Mouse (Mus musculus) liver, adult 2 months (tissue): ENCODE measurements around the gene Ckap5. TPM values are rescaled to one million over a fixed set of nuclear protein-coding genes. Genes with fewer than 3 reads are reported as not detected.
"Not testable (repeated sequence)": the region's sequence is repeated elsewhere in the genome, so short reads cannot be mapped to it uniquely, and the experiment has no call there.

Source experiments
- DNase-seq: peaks from one replicate; pipeline ENCODE4 v3.0.0-alpha.2; 2011; ENCODE audit warnings: low read depth, low spot score; ENCODE audit errors: extremely low read depth
- H3K27ac ChIP-seq: fragments of 200-500 bp; replicated peaks from 2 replicates; pipeline ENCODE4 v1.5.1; 2012; ENCODE audit warnings: low read depth, mild to moderate bottlenecking, control low read depth, inconsistent platforms, low read length; ENCODE audit not compliant: insufficient read depth
- H3K27me3 ChIP-seq: fragments of 200-500 bp; 2 replicates; pipeline ENCODE4 v1.6.1; 2012; ENCODE audit warnings: mild to moderate bottlenecking, moderate library complexity, low read length, inconsistent platforms; ENCODE audit not compliant: control insufficient read depth, insufficient read depth
- H3K36me3 ChIP-seq: fragments of 200-500 bp; 2 replicates; pipeline ENCODE4 v1.6.1; 2012; ENCODE audit warnings: low read length, inconsistent platforms; ENCODE audit not compliant: control insufficient read depth, insufficient read depth
- H3K4me1 ChIP-seq: fragments of 200-500 bp; 2 replicates; pipeline ENCODE4 v1.6.1; 2011; ENCODE audit warnings: low read length; ENCODE audit not compliant: control insufficient read depth, insufficient read depth
- H3K4me3 ChIP-seq: fragments of 200-500 bp; 2 replicates; pipeline ENCODE4 v1.5.1; 2011; ENCODE audit warnings: low read depth, mild to moderate bottlenecking, control low read depth, low read length, moderate library complexity; ENCODE audit not compliant: insufficient read depth
- H3K79me2 ChIP-seq: fragments of 200-500 bp; 2 replicates; pipeline ENCODE4 v1.6.1; 2012; ENCODE audit warnings: inconsistent platforms, mild to moderate bottlenecking, low read length, moderate library complexity; ENCODE audit not compliant: control insufficient read depth, insufficient read depth
- H3K9ac ChIP-seq: fragments of 200-500 bp; 2 replicates; pipeline ENCODE4 v1.6.1; 2012; ENCODE audit warnings: low read depth, mild to moderate bottlenecking, control low read depth, inconsistent platforms, low read length
- CTCF ChIP-seq: fragments of 200-500 bp; IDR thresholded peaks from 2 replicates; pipeline ENCODE4 v1.5.1; 2011; ENCODE audit warnings: low read depth, low read length, control low read depth
- POLR2A ChIP-seq: fragments of 200-500 bp; IDR thresholded peaks from 2 replicates; pipeline ENCODE4 v1.6.1; 2011; ENCODE audit warnings: low read length, control low read depth; ENCODE audit not compliant: insufficient read depth; ENCODE audit errors: extremely low read depth
- whole genome bisulfite sequencing: fragments of 180-500 bp; shearing (Covaris S2); methylation state at CpG from one replicate; pipeline ENCODE4 v1.1.7; 2018; 5-methylcytosine and 5-hydroxymethylcytosine counted together
- polyA plus RNA-seq: library from polyadenylated mRNA; depleted of rRNA; stranded (reverse); fragments of >200 nt; gene quantifications from 2 replicates; pipeline ENCODE4 v1.2.3, GENCODE M21; 2012
- total RNA-seq: library from RNA; depleted of rRNA; stranded (reverse); fragments of >200 nt; gene quantifications from 2 replicates; pipeline ENCODE4 v1.2.3, GENCODE M21; 2014

Gene Ckap5
- total and polyA plus RNA-seq, 2 experiments, result 1.9 to 14.9 TPM

- DNase-seq, result no peak
- H3K27me3 ChIP-seq, result no peaks in the 10 kb centered on the region
- peaks cover 38% of the 10 kb centered on the region for H3K36me3 ChIP-seq
- 93% methylated on average over 4 of the region's 4 CpGs for WGBS
- no peak overlapping the region for H3K27ac ChIP-seq
- TF ChIP-seq CTCF, result no peak
- no peak for TF ChIP-seq POLR2A
- H3K9ac ChIP-seq, result no peak overlapping the region
- H3K4me1 ChIP-seq, result no peaks in the 10 kb centered on the region
- no peaks in the 10 kb centered on the region for H3K79me2 ChIP-seq
- H3K4me3 ChIP-seq, result no peak overlapping the region
Observed at GRCm38 (mm10) chr2:91600475-91600874, 73.9 kb downstream of the Ckap5 start.

DNA sequence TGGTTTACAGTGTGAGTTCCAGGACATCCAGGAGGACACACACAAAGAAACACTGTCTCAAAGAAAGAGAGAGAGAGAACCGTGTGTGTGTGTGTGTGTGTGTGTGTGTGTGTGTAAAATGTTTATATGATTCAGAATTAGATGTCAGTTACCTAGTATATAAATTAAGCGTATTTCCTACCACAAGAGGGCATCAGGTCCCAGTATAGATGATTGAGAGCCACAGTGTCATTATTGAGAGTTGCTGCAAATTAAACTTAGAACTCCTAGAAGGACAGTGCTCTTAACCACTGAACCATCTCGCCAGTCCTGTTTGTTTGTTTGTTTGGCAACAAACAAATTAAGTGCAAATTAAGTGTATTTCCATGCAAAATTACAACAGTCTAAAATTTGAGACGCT, 75.8 kb downstream of the Ckap5 start:
- TF ChIP-seq POLR2A, result no peak
- TF ChIP-seq CTCF, result peak; percentile 14; the same call in 1 of the 2 replicates
- WGBS, result 87% methylated on average over 4 of the region's 4 CpGs
- H3K27ac ChIP-seq, result no peak overlapping the region
- no peaks in the 10 kb centered on the region for H3K79me2 ChIP-seq
- H3K4me3 ChIP-seq, result no peak overlapping the region
- peaks cover 28% of the 10 kb centered on the region for H3K36me3 ChIP-seq
- no peaks in the 10 kb centered on the region for H3K4me1 ChIP-seq
- DNase-seq, result no peak
- H3K27me3 ChIP-seq, result no peaks in the 10 kb centered on the region
- H3K9ac ChIP-seq, result no peak overlapping the region

- not testable (repeated sequence) for H3K27me3 ChIP-seq, H3K4me1 ChIP-seq, H3K9ac ChIP-seq, H3K79me2 ChIP-seq, H3K27ac ChIP-seq, H3K4me3 ChIP-seq, DNase-seq
- H3K36me3 ChIP-seq, result peaks cover 12% of the 10 kb centered on the region
Observed at GRCm38 (mm10) chr2:91609370-91609769, 82.8 kb downstream of the Ckap5 start.

DNA sequence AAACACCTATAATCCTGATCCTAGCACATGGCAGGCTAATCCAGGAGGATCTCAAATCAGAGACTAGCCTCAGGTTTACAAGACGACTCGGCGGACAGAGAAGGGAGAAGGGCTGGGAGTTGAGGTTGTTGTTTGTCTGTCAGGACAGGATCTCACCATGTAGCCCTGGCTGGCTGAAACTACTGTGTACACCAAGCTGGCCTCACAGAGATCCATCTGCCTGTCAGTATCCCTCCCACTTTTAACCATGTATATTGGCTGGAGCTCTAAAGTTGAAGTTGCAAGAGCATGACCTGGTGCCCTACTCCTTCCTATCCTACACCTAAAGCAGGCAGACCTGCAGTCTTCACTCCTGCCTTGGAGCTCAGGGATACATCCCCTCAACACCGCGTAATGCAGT, 95.8 kb downstream of the Ckap5 start:
- Histone ChIP-seq H3K9ac (no peak overlapping the region), H3K27me3 (no peaks in the 10 kb centered on the region), H3K27ac (no peak overlapping the region), H3K4me1 (0 out of 2 replicates have a peak, but pooled peaks cover 2% of the 10 kb centered on the region), H3K4me3 (no peak overlapping the region), H3K79me2 (no peaks in the 10 kb centered on the region), H3K36me3 (peaks cover 57% of the 10 kb centered on the region)
- TF ChIP-seq POLR2A (no peak), CTCF (no peak)
- no peak for DNase-seq
- WGBS, result 95% methylated on average over 5 of the region's 5 CpGs

- not testable (repeated sequence) for H3K27ac ChIP-seq, H3K4me1 ChIP-seq, DNase-seq, H3K27me3 ChIP-seq, H3K9ac ChIP-seq, H3K79me2 ChIP-seq, H3K4me3 ChIP-seq
- peaks cover 58% of the 10 kb centered on the region for H3K36me3 ChIP-seq
- 89% methylated on average over 7 of the region's 7 CpGs for WGBS
Observed at GRCm38 (mm10) chr2:91623366-91623765, 96.8 kb downstream of the Ckap5 start.

DNA sequence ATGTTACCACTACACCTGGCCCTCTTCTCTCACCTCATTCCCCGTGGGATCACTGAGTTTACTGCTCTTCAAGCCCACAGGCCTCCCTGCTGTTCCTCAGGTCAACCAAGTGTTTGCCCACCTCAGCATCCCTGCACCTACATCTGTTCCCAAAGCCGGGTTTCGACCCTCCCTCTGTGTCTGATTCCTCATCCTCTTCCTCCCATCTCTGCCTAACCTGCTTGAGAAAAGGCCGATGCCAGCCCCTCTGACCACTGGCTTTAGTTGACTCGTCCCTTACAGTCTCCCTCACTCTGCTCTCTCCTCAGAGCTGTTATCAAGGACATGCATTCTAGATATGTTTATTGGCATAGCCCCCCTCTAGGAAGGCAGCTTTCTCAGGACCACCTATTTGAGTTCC, 100.9 kb downstream of the Ckap5 start:
- H3K9ac ChIP-seq, result 0 out of 2 replicates have a peak overlapping the region, but pooled peaks have one; percentile 8
- no peak for TF ChIP-seq CTCF
- no peak for TF ChIP-seq POLR2A
- H3K27me3 ChIP-seq, result no peaks in the 10 kb centered on the region
- peaks cover 75% of the 10 kb centered on the region for H3K36me3 ChIP-seq
- no peak for DNase-seq
- no peak overlapping the region for H3K4me3 ChIP-seq
- no peaks in the 10 kb centered on the region for H3K79me2 ChIP-seq
- 72% methylated on average over 5 of the region's 5 CpGs for WGBS
- no peak overlapping the region for H3K27ac ChIP-seq
- peaks cover 27% of the 10 kb centered on the region for H3K4me1 ChIP-seq
